Mouse (Mus musculus) erythroblast, adult 5-6 weeks (primary cell): ENCODE data around the gene Rnf121. TPM values are rescaled to one million over a fixed set of nuclear protein-coding genes. Genes with fewer than 3 reads are reported as not detected.
A peak's percentile ranks its signal among the peaks of the same experiment; 100 is the strongest.

ENCODE experiments used
- ATAC-seq: replicated peaks from 2 replicates; pipeline ENCODE4 v1.8.0; 2016; ENCODE audit warnings: moderate number of reproducible peaks, mild to moderate bottlenecking, moderate TSS enrichment, inconsistent platforms; ENCODE audit not compliant: poor library complexity, low FRiP score, severe bottlenecking
- total RNA-seq, 2 experiments: library from RNA; stranded (forward) in 1 of 2; stranded (reverse) in 1 of 2; fragments of 150-400 nt in 1 of 2; fragments of 200-764, 138-1000 nt in 1 of 2; gene quantifications; 2 replicates each; pipeline versions ENCODE4 v1.2.3 to v1.2.4; 2015 to 2017; ENCODE audit warnings: low replicate concordance in 2 of 2

Rnf121 gene
- 3.8 and 5.8 TPM in 2 replicates for total RNA-seq (2015; ENCODE audit: low replicate concordance)
- 2.8 and 6.6 TPM in 2 replicates for total RNA-seq (2017; ENCODE audit: low replicate concordance)

- peak; percentile 97 for ATAC-seq
Observed at GRCm38 (mm10) chr7:102065046-102065891, at the start of gene Rnf121, which contains the start of the genes Xndc1 and Xntrpc. Gene Rnf121 (minus strand): TSS chr7:102065469. Gene Xndc1 (plus strand): TSS chr7:102065511. Gene Xntrpc (plus strand): TSS chr7:102065713.

GRCm38 (mm10) chr7:102113151-102113729 is 48.0 kb upstream of the Rnf121 start:
- ATAC-seq: no peak

DNA sequence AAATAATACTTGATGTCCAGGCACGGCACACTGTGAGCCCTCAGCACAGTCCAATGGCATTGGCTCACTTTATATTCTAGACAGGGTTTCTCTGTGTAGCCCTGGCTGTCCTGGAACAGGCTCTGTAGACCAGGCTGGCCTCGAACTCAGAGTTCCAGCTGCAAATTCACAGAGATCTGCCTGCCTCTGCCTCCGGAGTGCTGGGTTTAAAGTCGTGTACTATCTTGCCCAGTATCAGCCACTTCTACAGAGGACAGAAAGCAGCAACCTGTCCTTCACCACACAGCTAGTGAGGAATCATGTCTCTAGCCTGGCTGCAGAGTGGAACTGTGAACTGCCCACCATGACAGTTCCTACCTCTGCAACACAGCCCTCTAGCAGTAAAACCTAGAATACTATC is 44.5 kb upstream of the Rnf121 start:
- ATAC-seq: no peak

GRCm38 (mm10) chr7:102109171-102109570 is 43.9 kb upstream of the Rnf121 start, which contains the start of gene Art5:
Gene Art5 (minus strand): TSS chr7:102109489.
- ATAC-seq: no peak

DNA sequence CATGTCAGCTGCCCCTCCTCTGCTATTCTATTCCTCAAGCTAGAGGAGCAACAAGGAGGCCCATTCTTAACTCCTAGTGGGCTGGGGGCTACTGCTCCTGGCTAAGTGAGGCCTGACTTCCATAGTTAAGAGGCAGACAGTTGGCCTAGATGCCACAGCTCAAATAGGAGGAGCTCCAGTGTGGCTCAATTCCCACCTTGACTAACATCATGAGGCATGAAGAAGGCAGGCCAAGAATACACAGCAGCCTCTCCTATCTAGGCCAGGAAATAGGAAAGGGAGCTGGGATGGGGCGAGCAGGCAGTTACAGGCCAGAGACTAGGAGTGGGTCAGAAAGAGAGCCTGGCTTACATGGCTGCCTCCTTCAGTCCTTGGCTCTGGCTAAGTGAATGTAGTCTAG is 42.9 kb upstream of the Rnf121 start:
- no peak for ATAC-seq

- no peak for ATAC-seq
Observed at GRCm38 (mm10) chr7:102106700-102107141, 41.5 kb upstream of the Rnf121 start.

- no peak for ATAC-seq
Observed at GRCm38 (mm10) chr7:102104126-102104525, 38.9 kb upstream of the Rnf121 start.

- ATAC-seq: no peak
Observed at GRCm38 (mm10) chr7:102103555-102103954, 38.3 kb upstream of the Rnf121 start.

GRCm38 (mm10) chr7:102102696-102103095 is 37.4 kb upstream of the Rnf121 start:
- ATAC-seq: no peak

DNA sequence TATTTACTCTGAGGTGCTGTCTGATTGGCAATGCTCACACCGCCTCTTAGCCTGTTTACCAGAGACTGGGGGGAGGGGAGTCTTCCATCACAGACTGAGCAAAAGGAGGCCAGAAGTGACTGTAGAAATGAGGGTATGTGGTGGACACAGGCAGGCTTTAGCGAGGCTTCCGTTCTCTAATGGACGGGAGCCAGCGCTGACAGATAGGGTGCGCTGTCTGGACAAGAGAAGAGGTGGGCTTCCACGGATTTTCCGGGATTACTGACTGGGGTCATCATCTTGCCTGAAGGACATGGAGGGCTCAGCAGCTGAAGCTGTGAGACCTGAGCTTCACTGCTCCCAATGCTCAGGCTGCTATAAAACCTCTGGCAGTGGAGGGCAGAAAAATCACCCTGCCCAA is 37.0 kb upstream of the Rnf121 start:
- ATAC-seq: no peak

DNA sequence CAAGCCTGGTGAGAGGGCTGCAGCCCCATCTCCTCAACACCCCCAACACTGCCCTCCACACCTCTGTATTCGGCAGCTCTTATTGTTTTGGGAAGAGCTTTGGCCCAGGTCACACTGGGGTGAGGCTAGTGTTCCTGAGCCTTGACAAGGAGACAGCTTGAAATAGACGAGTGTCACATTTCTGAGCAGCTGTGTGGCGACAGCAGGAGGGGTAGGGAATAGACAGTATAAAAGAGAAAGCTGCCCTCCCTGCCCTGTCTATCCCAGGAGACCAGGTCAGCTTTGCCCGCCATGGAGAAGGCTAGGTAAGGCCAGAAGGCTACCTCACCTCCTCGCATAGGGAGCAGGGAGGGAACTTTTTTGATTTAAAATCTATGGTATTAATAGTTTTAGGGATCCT is 36.2 kb upstream of the Rnf121 start, which contains the start of gene Art1:
TSS of gene Art1 (plus strand) at position 257 of the 400 bp plus-strand sequence.
- no peak for ATAC-seq

DNA sequence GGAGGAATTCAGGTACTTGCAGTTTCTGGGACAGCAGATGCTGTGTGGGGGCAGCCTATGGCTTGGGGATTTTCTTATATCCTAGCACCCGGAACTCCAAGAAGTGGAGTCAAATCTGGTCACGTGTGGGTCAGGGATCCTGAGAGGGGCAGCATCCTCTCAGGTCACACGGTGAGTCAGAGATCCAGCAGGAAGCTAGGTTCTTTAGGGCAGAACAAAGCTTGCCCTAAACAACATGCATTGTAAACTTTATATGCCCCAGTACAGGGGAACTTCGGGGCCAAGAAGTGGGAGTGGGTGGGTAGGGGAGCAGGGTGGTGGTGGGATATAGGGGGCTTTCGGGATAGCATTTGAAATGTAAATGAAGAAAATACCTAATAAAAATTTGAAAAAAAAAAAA is 35.6 kb upstream of the Rnf121 start:
- no peak for ATAC-seq

DNA sequence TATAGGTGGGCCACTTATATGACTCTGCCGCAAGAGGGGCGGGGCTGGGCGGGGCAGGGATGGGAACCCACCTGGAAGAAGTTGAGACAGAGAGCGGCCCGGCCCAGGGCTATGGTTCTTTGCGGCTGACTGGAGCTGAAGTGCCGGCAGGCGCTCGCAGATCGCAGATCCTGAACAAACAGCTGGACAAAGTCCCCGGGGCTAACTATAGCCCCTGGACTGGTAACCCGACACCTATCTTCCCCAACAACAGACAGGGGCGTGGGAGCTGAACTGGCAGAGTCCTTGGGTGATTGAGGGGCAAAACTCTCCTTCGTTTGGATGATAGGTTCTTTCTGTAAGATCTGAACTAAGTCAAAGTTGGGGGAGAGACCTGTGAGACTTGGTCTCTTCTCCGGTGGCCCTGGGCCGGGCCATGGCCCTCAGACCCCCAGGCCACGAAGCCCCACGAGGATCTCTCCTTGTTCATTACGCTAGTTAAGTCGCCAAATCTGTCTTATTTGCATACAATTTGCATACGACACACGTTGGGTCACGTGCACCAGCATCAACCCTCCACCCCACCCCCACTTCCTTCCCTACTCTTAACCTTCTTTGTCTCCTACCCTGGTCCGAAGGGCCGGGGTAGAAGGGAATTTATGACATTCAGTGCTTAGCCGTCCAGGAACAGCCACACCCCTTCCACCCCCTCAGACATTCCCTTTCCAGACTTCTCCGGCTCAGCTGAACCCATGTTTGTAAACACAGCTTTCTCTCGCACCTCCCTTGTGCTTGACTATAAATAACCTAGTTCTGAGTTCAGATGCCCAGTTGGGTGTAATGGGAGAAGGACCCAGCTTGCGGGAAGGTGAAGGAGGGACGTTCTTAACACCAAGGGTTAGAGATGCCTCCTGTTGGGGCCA is 34.7 kb upstream of the Rnf121 start:
- 0 out of 2 replicates have a peak, but pooled peaks have one; percentile 32 for ATAC-seq

DNA sequence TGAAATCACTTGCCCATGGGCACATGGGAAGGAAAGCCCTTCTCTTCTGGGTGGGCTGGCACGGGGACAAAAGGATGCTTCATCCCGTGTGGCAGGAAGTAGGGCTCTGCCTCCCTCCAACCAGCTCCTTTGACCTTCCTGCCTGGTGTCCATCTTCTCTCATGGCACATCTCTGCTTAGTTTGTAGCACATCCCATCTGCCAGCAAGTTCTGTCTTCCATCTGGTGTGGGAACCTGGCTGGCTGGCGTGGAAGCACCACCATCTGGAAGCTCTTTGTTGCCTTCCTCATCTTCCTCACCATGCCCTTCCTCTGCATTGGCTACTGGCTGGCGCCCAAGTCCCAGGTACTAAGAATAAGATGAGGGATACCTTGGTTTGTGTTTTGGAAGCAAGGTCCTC is 22.1 kb upstream of the Rnf121 start:
- no peak for ATAC-seq

DNA sequence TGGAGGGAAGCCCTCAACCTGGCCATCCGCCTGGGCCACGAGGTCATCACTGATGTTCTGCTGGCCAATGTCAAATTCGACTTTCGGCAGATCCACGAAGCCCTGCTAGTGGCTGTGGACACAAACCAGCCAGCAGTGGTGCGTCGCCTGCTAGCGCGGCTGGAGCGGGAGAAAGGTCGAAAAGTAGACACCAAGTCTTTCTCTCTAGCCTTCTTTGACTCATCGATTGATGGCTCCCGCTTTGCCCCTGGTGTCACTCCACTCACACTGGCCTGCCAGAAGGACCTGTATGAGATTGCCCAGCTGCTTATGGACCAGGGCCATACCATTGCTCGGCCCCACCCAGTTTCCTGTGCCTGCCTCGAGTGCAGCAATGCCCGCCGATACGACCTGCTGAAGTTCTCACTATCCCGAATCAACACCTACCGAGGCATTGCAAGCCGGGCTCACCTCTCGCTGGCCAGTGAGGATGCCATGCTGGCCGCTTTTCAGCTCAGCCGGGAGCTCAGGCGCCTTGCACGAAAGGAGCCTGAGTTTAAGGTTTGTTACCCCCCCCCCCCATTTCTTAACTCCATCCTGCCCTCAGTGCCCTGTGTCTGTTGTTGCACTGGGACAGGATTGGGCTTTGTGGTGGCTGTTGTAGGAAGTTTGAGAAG is 18.9 kb upstream of the Rnf121 start:
- ATAC-seq: no peak

DNA sequence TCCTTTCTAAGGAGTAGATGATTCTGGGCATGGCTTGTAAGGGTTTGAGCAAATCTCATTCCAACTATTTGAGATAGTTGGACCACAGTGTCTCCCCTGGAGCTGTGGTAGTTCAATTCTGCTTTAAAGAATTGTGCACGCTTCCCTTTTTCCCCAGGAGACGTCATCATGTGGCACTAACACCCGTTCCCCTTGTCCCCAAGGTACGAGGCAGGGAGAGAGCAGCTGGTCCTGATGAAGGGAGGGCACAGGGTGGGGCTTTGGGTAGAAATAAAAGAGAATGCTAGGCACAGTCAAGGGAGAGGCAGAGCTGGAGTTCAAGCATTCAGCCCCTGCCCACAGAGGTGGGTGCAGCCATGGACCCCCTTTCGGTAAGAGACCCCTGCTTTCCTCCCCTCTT is 17.5 kb upstream of the Rnf121 start, which contains the start of gene Trpc2:
TSS of gene Trpc2 (plus strand) at position 301 of the 400 bp plus-strand sequence.
- no peak for ATAC-seq

GRCm38 (mm10) chr7:102081784-102082183 is 16.5 kb upstream of the Rnf121 start:
- ATAC-seq: no peak

DNA sequence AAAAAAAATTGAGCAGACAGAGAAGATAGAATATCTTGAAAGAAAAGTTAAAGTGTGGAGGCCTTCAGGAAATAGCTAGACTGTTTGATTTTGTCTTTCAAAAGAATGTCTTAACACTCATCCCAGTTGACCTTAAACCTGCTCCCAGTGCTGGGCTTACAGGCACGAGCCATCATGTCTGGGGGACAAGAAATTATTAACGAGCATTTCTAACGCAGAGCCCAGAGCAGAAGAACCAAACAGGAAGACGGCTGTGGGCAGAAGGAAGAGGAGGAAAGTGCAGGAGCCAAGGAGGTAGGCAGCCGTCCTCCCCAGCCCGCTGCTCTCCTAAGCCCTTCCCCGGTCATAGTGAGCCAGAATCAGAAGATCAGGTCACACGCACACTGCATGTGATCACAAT is 15.0 kb upstream of the Rnf121 start:
- ATAC-seq: no peak

DNA sequence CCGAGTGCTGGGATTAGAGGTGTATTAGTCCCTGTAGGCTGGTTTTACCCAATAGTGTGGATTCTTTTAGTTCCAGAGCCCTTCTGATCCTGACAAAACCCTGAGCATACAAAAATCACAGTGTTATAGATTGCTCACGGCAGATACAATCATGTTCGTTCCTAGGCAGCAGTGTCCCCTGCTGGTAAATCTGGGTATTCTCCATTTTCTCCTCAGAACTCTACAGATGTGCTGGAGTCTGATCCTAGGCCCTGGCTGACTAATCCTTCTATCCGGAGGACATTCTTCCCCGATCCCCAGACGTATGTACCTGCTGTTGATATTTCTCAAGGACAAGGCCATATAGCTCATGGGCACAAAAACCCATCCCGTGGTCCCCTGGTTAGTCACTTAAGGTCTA is 13.2 kb upstream of the Rnf121 start:
- peak; percentile 57; the same call in 1 of the 2 replicates for ATAC-seq
